Mouse (Mus musculus): ENCODE results near the gene Babam1. TPM values are rescaled to one million over a fixed set of nuclear protein-coding genes. Genes with fewer than 3 reads are reported as not detected.

Babam1 gene
- total RNA-seq, 2 experiments from 2014 or later = 60.1 to 68.3 TPM

- intact Hi-C loops (cut with DNase I) = no loop called here
- no peak for DNase-seq
These were observed 16.2 kb upstream of the Babam1 start for GRCm38 (mm10) chr8:71380178-71381171.

- intact Hi-C loops (cut with DNase I) = no loop called here
- peak; percentile 52 to 75 for DNase-seq
These were observed 15.2 kb upstream of the Babam1 start, which contains the start of gene Nr2f6 for GRCm38 (mm10) chr8:71381421-71381970. Gene Nr2f6 (minus strand): TSS chr8:71381960.

GRCm38 (mm10) chr8:71381971-71382961, 14.4 kb upstream of the Babam1 start:
- intact Hi-C loops (cut with DNase I) = no loop called here
- DNase-seq = peak; percentile 76 to 80

- intact Hi-C loops (cut with DNase I) = no loop called here
- DNase-seq = no peak
These were observed 13.3 kb upstream of the Babam1 start for GRCm38 (mm10) chr8:71383396-71383795.

DNA sequence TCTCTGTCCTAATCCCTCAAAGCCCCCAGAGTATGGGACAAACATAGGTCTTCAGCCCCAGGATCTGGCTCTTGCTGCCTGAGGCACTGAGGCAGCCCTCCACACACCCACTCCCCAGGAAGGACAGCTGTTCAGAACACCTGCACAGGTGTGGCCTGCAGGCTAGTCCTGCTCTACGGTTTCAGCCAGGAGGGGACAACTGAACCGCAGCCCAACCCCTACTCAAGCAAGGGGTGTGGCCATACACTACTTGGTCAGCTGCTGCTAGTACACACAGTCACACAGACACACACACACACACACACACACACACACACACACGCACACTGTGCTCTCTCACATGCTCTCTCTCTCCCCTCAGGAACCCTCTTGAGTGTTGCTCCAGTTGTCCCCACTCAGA, 12.8 kb upstream of the Babam1 start:
- no peak for DNase-seq
- intact Hi-C loops (cut with DNase I) = no loop called here

DNA sequence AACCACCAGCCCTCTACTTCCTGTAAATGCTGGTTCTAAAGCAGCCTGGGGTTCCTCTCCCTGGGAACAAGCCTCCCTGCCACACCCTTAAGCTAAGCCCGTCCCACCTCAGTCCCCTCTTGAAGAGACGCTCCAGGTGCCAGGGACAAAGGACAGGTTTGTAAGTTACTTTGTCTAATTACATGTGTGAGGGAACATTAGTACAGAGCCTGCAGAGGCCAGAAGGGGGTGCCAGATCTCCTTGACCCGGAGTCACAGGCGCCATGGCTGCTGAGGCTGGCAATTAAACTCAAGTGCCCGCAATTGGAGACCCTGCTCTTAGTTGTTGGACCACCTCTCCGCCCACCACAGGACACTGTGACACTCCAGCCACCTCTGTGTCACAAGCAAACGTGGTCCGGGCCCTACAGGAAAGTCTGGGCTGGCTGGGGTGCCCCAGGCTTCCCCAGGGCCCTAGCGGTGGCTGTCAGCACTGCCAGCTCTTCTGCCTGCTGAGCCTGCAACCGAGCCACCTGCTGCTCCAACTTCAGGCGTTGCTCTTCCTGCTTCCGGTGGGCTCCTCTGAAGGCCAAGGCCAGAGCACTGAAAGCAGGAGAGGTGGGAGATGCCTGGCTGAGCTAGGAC, 11.3 kb upstream of the Babam1 start:
- intact Hi-C loops (cut with DNase I) = no loop called here
- DNase-seq = no peak

DNA sequence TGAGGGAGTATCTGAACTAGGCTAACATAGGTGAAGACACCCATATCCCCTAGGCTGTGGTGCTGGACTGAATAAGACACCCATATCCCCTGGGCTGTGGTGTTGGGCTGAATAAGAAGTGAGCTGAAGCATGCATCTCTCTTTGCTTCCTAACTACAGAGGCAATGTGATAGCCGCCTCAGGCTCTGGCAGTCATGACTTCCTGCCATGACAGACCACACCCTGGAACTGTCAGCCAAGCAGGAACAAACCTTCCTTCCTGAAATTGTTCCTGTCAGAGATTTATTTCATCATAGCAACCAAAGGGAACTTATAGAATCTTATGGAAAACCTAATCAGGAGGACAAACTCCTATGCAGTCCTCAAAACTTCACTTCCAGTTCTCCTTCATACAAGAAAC, 8.4 kb upstream of the Babam1 start:
- intact Hi-C loops (cut with DNase I) = no loop called here
- DNase-seq = no peak

- intact Hi-C loops (cut with DNase I) = no loop called here
- no peak for DNase-seq
These were observed 5.0 kb upstream of the Babam1 start for GRCm38 (mm10) chr8:71391696-71392095.

GRCm38 (mm10) chr8:71392391-71392790, 4.3 kb upstream of the Babam1 start:
- intact Hi-C loops (cut with DNase I) = no loop called here
- DNase-seq = peak in 1 of 2 experiments; percentile 9

DNA sequence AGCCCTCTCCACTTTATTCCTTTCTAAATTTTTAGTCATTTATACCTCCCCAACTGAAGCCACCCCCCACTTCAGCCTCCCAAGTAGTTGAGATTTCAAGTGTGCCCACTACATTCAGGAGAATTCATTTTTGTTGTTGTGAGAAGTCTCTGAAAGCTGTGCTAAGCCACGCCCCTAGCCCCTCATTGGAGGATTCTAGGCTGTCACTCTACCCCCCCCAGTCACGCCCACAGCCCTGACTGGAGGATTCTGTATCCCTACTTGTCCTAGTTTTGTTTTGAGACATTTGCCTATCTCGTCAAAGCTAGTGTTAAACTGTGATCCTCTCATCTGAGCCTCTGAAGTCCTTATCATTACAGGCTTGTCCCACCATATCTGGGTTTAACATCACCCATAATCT, 3.8 kb upstream of the Babam1 start:
- intact Hi-C loops (cut with DNase I) = no loop called here
- peak in 1 of 2 experiments; percentile 12 for DNase-seq

DNA sequence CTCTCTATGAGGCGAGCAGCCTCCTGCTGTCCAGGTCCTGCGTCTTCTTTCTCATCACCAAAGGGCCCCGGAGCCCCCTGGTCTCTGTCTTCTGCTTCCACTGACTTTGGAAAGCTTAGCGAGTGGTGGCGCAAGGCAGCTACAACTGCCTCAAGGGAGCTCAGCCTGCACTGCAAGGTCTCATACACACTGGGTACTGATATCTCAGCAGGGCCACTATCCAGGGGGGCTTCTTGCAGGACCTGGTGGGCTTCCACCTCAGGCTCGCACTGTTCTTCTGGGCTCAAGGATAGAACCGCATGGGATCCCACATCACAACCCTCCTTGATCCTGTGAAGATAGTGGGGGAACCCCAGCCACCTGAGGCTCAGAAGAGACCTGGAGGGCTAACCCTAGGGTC, 2.2 kb upstream of the Babam1 start:
- DNase-seq = peak in 1 of 2 experiments; percentile 12
- intact Hi-C loops (cut with DNase I) = no loop called here

- intact Hi-C loops (cut with DNase I) = no loop called here
- DNase-seq = peak in 1 of 2 experiments; percentile 11
These were observed 1.6 kb upstream of the Babam1 start for GRCm38 (mm10) chr8:71395071-71395470.

DNA sequence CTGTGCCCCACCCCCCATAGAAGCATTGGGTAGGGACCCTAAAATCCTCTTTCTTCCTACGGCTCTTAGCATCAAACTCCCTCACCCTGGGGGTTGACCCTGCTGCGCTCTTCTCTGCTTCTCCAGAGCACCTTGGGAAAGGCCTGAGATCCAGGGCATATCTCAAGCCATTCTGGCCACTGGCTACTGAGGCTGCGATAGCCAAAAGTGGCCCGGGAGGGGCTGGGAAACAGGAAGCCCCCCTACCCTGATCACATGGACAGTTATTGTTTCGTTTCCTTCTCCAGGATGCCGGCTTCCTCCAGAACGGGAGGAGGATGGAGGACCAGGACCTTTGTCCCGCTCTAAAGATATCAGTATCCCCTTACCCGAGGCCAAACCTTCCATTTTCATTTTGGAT, 1.0 kb upstream of the Babam1 start, which contains the start of gene Ushbp1:
TSS of gene Ushbp1 (minus strand) at position 174 of the 400 bp plus-strand sequence.
- peak in 1 of 2 experiments; percentile 30 for DNase-seq

GRCm38 (mm10) chr8:71397701-71398100, 1.0 kb downstream of the Babam1 start:
- intact Hi-C loops (cut with DNase I) = no loop called here
- no peak for DNase-seq

More for the DNA sequence above, 1.0 kb upstream of the Babam1 start, which contains the start of gene Ushbp1:
- intact Hi-C loops (cut with DNase I) = no loop called here

GRCm38 (mm10) chr8:71400826-71401225, 4.2 kb downstream of the Babam1 start:
- intact Hi-C loops (cut with DNase I) = no loop called here

DNA sequence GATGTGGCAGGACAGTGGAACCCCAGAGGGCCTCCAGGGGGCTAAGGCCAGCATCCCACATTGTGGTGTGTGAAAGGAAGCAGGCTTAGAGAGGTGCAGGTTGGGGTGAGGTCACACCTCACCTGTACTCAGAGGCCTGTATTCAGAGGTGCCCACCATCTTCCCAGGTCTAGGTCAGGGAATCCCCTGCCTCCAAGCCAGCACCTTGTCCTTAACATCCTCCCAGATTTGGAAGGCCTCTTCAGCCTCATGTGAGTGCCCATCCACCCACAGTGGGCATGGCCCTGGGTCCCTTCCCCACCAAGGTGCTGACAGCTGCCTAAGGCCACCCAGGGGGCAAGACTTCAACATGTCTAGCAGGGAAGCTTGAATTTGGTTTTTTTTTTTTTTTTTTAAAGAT, 4.8 kb downstream of the Babam1 start:
- no peak for DNase-seq
- intact Hi-C loops (cut with DNase I) = no loop called here

More at GRCm38 (mm10) chr8:71400826-71401225, 4.2 kb downstream of the Babam1 start:
- DNase-seq = no peak

DNA sequence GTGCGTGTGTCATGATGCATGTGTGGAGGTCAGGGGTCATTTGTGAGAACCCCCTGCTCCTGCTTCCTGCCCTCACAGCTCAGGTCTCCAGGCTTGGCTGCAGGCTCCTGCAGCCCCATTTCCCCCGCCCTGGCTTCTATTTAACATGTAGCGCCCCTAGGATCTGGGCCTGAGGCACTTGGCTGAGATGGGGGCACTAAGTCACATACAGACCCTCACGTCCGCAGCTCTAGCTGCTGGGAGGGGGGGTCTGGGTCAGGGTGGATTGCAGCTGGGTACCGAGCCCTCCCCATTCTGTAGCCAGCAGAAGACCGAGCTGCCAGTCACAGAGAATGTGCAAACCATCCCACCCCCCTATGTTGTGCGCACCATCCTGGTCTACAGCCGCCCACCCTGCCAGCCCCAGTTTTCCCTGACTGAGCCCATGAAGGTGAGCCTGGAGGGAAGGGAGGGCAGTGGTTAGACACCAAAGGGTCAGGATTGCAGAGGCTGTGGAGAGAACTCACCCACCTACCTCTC, 5.8 kb downstream of the Babam1 start:
- intact Hi-C loops (cut with DNase I) = no loop called here
- DNase-seq = no peak

DNA sequence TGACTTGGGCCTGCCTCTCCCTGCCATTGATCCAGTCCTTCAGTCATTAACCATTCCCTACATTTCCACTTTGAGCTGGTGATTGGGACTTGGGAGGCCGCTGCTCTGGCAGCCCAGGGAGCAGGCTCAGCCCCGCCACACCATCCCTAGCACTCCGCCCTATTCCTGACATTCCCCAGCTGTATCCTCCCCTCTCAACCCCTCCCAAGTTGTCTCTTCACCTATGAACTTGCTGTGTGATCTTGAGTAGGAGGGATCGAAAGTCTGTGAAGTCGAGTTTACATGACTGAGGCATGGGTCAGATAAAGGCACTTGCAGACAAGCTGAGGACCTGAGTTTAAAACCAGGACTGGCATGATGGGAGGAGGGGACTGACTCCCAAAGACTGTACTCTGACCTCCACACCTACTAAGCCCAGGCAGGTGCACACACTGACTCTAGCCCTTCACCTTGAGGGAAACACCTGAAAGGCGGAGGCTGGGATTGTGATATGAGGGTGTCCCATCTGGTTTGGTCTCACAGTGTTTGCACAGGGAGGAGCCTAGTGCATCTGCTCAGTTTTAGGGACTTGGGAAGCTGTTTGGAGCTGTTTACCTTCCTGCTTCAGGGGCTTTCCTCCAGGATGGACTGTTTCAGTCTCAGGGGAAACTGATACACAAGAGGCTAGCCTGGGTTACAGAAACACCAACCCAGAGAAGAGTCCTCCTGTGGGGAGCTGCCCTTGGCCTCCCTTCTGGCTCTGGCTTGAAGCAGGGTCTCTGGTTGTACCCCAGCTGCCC, 6.6 kb downstream of the Babam1 start:
- intact Hi-C loops (cut with DNase I) = no loop called here
- DNase-seq = no peak

DNA sequence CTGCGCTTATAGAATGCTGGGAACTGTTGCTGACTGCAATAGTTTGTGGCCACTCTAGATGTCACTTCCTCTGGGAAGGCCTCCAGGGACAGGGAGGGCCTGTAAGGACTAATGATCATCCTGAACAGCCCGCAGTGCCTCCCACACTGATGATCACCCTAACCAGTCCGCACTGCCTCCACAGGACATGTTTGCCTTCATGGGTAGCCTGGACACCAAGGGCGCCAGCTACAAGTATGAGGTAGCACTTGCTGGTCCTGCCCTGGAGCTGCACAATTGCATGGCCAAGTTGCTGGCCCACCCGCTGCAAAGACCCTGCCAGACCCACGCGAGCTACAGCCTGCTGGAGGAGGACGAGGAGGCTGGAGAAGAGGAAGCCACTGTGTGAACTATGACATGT, 7.3 kb downstream of the Babam1 start:
- DNase-seq = no peak
- intact Hi-C loops (cut with DNase I) = no loop called here
